Mouse (Mus musculus) ES-Bruce4 (cell line): Measurements from ENCODE around the gene Nfib. TPM values are rescaled to one million over a fixed set of nuclear protein-coding genes. Genes with fewer than 3 reads are reported as not detected.
"Not testable (repeated sequence)": the region's sequence is repeated elsewhere in the genome, so short reads cannot be mapped to it uniquely, and the experiment has no call there.

Source experiments
- H3K27ac ChIP-seq: 2 replicates; pipeline ENCODE4 v1.5.1; 2012; ENCODE audit warnings: low read length, inconsistent platforms; ENCODE audit not compliant: insufficient read depth
- H3K27me3 ChIP-seq: 2 replicates; pipeline ENCODE4 v1.6.1; 2012; ENCODE audit warnings: mild to moderate bottlenecking, low read length, inconsistent platforms; ENCODE audit not compliant: control insufficient read depth, poor library complexity, insufficient read depth, severe bottlenecking
- H3K36me3 ChIP-seq: 2 replicates; pipeline ENCODE4 v1.6.1; 2012; ENCODE audit warnings: inconsistent platforms, mild to moderate bottlenecking, low read length, moderate library complexity; ENCODE audit not compliant: control insufficient read depth, poor library complexity, insufficient read depth, severe bottlenecking
- H3K4me1 ChIP-seq: one replicate; pipeline ENCODE4 v1.8.1; 2011; ENCODE audit warnings: low read length; ENCODE audit not compliant: control insufficient read depth, insufficient read depth
- H3K4me3 ChIP-seq: 2 replicates; pipeline ENCODE4 v1.5.1; 2011; ENCODE audit warnings: low read depth, mild to moderate bottlenecking, low read length
- H3K9ac ChIP-seq: 2 replicates; pipeline ENCODE4 v1.6.1; 2012; ENCODE audit warnings: low read depth, mild to moderate bottlenecking, inconsistent platforms; ENCODE audit not compliant: poor library complexity, severe bottlenecking
- H3K9me3 ChIP-seq: replicated peaks from 2 replicates; pipeline ENCODE4 v1.6.1; 2012; ENCODE audit warnings: mild to moderate bottlenecking, low read length, inconsistent platforms; ENCODE audit not compliant: control insufficient read depth, poor library complexity, insufficient read depth, severe bottlenecking
- CTCF ChIP-seq: IDR thresholded peaks from one replicate; pipeline ENCODE4 v1.8.1; 2011; ENCODE audit warnings: low read depth, low read length
- EP300 ChIP-seq: IDR thresholded peaks from 2 replicates; pipeline ENCODE4 v1.6.1; 2011; ENCODE audit warnings: low read depth, low read length; ENCODE audit not compliant: insufficient read depth
- POLR2A ChIP-seq: IDR thresholded peaks from one replicate; pipeline ENCODE4 v1.8.1; 2011; ENCODE audit warnings: low read length; ENCODE audit not compliant: insufficient read depth
- polyA plus RNA-seq: library from polyadenylated mRNA; stranded (reverse); fragments of >200 nt; gene quantifications from 2 replicates; pipeline ENCODE4 v1.2.4, GENCODE M21; 2011; ENCODE audit warnings: low read depth; ENCODE audit not compliant: missing spikeins, insufficient read depth, insufficient read length

Nfib gene
- polyA plus RNA-seq, 1 experiment: 4.6 TPM

DNA sequence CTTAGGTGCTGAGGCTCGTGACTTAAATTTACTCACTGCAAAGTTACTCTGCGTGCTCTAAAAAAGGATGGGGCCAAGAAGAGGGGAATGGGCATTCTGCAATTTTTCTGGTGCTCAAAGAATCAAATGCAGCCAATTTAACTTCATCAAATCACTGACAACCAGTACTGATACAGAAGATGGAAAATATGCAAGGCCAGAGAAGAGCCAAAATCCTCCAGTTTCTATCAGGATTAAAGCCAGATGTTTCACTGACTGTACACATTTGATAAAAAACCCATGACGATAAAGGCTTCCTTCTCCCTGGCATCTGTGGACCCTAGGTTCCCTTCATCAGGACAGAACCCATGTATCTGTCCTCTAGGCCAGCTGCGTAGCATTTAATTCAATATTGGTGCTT lies 433.5 kb downstream of the Nfib start:
- TF ChIP-seq CTCF (no peak), EP300 (no peak)
- Histone ChIP-seq H3K9me3 (no peaks in the 10 kb centered on the region), H3K27ac (no peak overlapping the region), H3K36me3 (no peaks in the 10 kb centered on the region), H3K9ac (no peak overlapping the region), H3K27me3 (no peaks in the 10 kb centered on the region), H3K4me1 (no peaks in the 10 kb centered on the region), H3K4me3 (no peak overlapping the region)

DNA sequence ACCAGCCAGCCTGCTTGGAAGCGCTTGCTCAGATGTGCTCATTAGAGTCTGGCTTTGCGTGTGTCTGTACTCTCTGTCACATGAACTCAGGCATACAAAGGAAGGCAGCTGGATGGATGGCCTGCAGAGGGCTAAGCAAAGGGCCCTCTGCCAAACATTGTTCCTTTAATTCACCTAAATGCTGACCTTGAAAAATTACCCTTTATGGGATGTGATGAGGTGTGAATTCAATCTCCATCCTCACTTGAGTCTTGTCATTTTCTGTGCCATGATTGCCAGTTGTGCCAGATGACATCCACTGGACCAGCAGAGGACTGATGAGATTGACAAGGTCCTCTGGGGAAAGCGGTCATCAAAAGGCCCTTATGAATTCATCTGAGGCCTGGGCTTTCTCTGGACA lies 434.0 kb downstream of the Nfib start:
- Histone ChIP-seq H3K27ac (no peak overlapping the region), H3K9ac (no peak overlapping the region), H3K4me3 (no peak overlapping the region), H3K27me3 (no peaks in the 10 kb centered on the region), H3K4me1 (no peaks in the 10 kb centered on the region), H3K36me3 (no peaks in the 10 kb centered on the region), H3K9me3 (no peaks in the 10 kb centered on the region)
- TF ChIP-seq CTCF: no peak
- TF ChIP-seq EP300: no peak
- no peak for TF ChIP-seq POLR2A

DNA sequence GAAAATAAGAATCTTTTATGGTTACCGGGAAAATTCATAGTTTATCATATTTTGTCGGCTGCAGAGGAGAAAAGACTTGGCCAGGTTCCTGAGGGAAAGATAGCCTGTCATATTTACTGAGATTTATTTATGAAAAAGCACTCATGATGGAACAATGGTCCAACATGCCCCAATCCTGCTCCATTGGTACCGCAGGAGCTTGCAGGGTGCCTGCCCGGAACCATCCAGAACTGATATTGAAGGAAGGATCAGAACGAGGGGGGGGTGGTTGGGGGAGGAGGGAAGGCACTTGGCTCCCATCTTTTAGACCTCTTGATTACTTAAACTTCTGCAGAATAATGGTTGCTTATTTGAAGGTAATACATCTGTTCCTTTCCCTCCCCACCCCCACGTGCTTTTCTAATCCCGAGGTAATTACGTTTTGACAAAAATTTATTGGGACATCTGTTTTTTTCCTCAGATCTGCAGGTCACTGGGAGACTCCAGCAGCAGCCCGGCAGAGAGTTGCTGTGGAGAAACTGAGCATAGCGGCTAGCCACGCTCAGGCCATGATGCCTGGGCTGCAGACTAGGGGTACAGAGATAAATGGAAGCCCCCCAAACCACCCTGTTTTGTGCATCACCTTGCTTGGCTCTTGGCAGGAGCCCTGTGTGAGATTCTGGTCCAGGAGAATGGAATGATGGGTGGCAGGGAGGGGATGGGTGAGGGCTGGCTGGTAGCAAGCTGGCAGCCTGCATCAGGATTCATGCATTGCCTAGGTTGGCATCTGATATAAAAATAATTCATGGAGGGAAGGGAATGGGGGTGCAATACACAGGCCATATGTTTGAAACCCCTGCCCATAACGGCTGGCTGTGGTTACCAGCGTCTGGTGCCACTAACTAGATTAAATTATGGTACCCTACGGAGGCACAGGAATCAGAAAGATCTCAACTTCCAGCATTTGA lies 437.4 kb downstream of the Nfib start:
- Histone ChIP-seq H3K9ac (no peak overlapping the region), H3K4me1 (no peaks in the 10 kb centered on the region), H3K9me3 (no peaks in the 10 kb centered on the region), H3K27ac (no peak overlapping the region), H3K4me3 (no peak overlapping the region), H3K27me3 (no peaks in the 10 kb centered on the region; the same call in 1 of the 2 replicates), H3K36me3 (no peaks in the 10 kb centered on the region)
- TF ChIP-seq EP300 (no peak), CTCF (no peak), POLR2A (no peak)

DNA sequence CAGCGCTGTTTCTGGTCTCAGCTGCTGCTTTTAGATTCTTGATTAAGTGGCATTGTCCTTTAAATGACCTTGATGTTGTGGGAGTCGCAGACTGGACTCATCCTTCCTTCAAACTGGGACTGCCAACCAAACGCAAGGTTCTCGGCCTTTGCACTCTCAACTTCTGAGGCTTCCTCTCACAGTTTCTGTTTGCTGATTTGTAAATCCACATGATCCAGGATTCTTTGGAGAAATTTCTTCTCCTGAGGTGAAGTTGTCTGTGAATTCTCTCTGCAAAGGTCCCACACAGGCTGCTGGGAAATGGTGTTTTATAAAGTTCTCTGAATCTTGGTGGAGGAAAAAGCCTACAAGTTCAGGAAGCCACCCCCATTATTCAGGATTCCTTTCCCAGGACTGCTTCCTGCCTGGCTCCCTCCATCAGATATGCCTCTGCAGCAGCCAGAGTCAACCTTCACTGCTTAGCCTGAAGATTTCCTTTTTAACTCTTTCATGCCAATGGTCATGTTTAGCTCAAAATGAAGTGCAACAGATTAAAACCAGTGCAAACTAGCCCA lies 439.4 kb downstream of the Nfib start:
- Histone ChIP-seq H3K27me3 (no peaks in the 10 kb centered on the region; the same call in 1 of the 2 replicates), H3K4me3 (no peak overlapping the region), H3K9ac (no peak overlapping the region), H3K27ac (no peak overlapping the region), H3K9me3 (no peaks in the 10 kb centered on the region), H3K36me3 (no peaks in the 10 kb centered on the region), H3K4me1 (no peaks in the 10 kb centered on the region)
- no peak for TF ChIP-seq EP300
- TF ChIP-seq POLR2A: no peak
- no peak for TF ChIP-seq CTCF

DNA sequence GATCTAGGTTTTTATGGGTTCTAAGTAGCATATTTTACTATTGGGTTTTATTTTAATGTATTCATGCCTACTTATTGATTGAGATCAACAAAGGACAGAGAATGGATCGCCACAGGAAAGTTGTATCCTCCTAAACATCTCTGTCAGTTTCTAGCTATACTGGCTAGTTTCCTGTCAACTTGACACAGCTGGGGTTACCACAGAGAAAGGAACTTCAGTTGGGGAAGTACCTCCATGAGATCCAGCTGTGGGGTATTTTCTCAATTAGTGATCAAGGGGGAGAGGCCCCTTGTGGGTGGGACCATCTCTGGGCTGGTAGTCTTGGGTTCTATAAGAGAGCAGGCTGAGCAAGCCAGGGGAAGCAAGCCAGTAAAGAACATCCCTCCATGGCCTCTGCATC lies 447.0 kb downstream of the Nfib start:
- H3K4me3 ChIP-seq, H3K27ac ChIP-seq, H3K36me3 ChIP-seq, H3K27me3 ChIP-seq, H3K9me3 ChIP-seq, H3K4me1 ChIP-seq, H3K9ac ChIP-seq: not testable (repeated sequence)

DNA sequence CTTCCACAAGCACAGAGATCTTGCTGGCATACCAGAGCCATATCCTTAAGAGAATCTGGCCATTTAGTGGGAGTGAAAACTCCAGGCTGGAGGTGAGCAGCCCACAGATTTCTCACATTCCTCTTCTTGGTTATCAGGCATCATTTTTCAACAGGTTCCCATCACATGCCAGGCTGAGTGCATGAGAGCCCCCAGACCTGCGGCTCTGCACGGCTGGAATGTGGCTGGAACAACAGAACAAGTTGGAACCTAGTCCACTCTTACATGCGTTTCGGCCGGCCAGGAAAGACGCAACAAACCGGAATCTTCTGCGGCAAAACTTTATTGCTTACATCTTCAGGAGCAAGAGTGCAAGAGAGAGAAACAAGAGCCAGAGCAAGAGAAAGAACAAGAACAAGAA lies 453.5 kb downstream of the Nfib start:
- H3K4me1 ChIP-seq: no peaks in the 10 kb centered on the region
- TF ChIP-seq POLR2A (no peak), EP300 (no peak), CTCF (no peak)
- H3K27me3 ChIP-seq: no peaks in the 10 kb centered on the region
- H3K36me3 ChIP-seq: no peaks in the 10 kb centered on the region
- no peak overlapping the region for H3K4me3 ChIP-seq
- no peak overlapping the region for H3K27ac ChIP-seq
- H3K9ac ChIP-seq: no peak overlapping the region
- H3K9me3 ChIP-seq: peaks cover 6% of the 10 kb centered on the region
